Mouse (Mus musculus) stomach, embryonic 14.5 days (tissue): ENCODE measurements around the gene Slc39a8. TPM values are rescaled to one million over a fixed set of nuclear protein-coding genes. Genes with fewer than 3 reads are reported as not detected.

Experiments
- ATAC-seq: fragments of 200-750 bp; cut with Nextera tagmentation; 2 replicates; pipeline ENCODE4 v1.8.0; 2017; ENCODE audit warnings: low read depth, moderate TSS enrichment; ENCODE audit not compliant: insufficient number of reproducible peaks, insufficient read depth, low FRiP score
- H3K27ac ChIP-seq: fragments of 300-500 bp; sonication (generic); 2 replicates; pipeline ENCODE4 v1.5.1; 2014; ENCODE audit warnings: mild to moderate bottlenecking, low read length, moderate library complexity, mixed read lengths
- H3K27me3 ChIP-seq: fragments of 300-500 bp; sonication (generic); 2 replicates; pipeline ENCODE4 v1.6.1; 2014; ENCODE audit warnings: low read length, control low read depth, mixed read lengths; ENCODE audit not compliant: control insufficient read depth, insufficient read depth
- H3K36me3 ChIP-seq: fragments of 300-500 bp; sonication (generic); 2 replicates; pipeline ENCODE4 v1.6.1; 2014; ENCODE audit warnings: mild to moderate bottlenecking, control low read depth, low read length, moderate library complexity, mixed read lengths; ENCODE audit not compliant: control insufficient read depth, insufficient read depth
- H3K4me1 ChIP-seq: fragments of 300-500 bp; sonication (generic); 2 replicates; pipeline ENCODE4 v1.6.1; 2014; ENCODE audit warnings: low read length, control low read depth, mixed read lengths; ENCODE audit not compliant: control insufficient read depth, insufficient read depth
- H3K4me2 ChIP-seq: fragments of 300-500 bp; sonication (generic); replicated peaks from 2 replicates; pipeline ENCODE4 v1.6.1; 2014; ENCODE audit warnings: low read depth, low read length, control low read depth
- H3K4me3 ChIP-seq: fragments of 300-500 bp; sonication (generic); 2 replicates; pipeline ENCODE4 v1.5.1; 2014; ENCODE audit warnings: low read depth, low read length, control low read depth
- H3K9ac ChIP-seq: fragments of 300-500 bp; sonication (generic); replicated peaks from 2 replicates; pipeline ENCODE4 v1.6.1; 2014; ENCODE audit warnings: low read depth, mild to moderate bottlenecking, control low read depth, low read length, moderate library complexity, mixed read lengths
- H3K9me3 ChIP-seq: fragments of 300-500 bp; sonication (generic); 2 replicates; pipeline ENCODE4 v1.6.1; 2016; ENCODE audit warnings: low read depth, low read length, control low read depth; ENCODE audit not compliant: control insufficient read depth
- WGBS: fragments of 180-500 bp; shearing (Covaris S2); extraction: QIAGEN DNeasy Blood & Tissue Kit; methylation state at CpG from one replicate; pipeline ENCODE4 v1.1.7; 2014; 5-methylcytosine and 5-hydroxymethylcytosine counted together
- polyA plus RNA-seq: library from polyadenylated mRNA; unstranded; fragments of >200 nt; fragmentation: Nextera tagmentation; extraction: Ambion mirVana; gene quantifications from 2 replicates; pipeline ENCODE4 v1.2.1, GENCODE M21; 2014

Slc39a8 gene
- polyA plus RNA-seq, 1 experiment from 2014 or later = 7.1 TPM

- no peak for ATAC-seq
- Histone ChIP-seq H3K9me3 (no peaks in the 10 kb centered on the region), H3K36me3 (no peaks in the 10 kb centered on the region), H3K4me3 (no peak overlapping the region), H3K27ac (no peak overlapping the region), H3K27me3 (no peaks in the 10 kb centered on the region), H3K9ac (no peak overlapping the region), H3K4me2 (no peak overlapping the region), H3K4me1 (no peaks in the 10 kb centered on the region)
- 90% methylated on average over 1 of the region's 1 CpGs for WGBS
These were observed 80.7 kb downstream of the Slc39a8 start for GRCm38 (mm10) chr3:135905729-135906128.

DNA sequence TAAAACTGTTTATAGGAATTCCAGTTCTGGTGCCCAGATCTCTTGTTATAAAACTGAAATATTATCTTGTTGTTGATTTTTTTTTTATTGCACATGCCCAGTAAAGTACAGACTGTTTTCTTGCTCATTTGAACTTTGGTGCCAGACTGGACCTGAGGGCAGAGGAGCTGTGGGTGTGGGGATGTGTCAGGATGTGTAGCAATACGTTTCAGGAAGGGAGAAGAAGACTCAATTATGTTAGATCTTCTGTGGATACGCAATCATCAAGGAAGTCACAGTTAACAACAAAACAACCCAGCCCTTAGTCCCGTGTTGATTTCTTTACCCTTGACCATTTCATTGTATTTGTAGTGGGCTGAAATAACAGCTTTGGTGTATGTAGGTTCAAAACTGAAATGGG lies 81.9 kb downstream of the Slc39a8 start:
- 66% methylated on average over 3 of the region's 3 CpGs for WGBS
- Histone ChIP-seq H3K9me3 (no peaks in the 10 kb centered on the region), H3K9ac (no peak overlapping the region), H3K27ac (no peak overlapping the region), H3K36me3 (no peaks in the 10 kb centered on the region), H3K4me2 (no peak overlapping the region), H3K4me3 (no peak overlapping the region), H3K4me1 (no peaks in the 10 kb centered on the region), H3K27me3 (no peaks in the 10 kb centered on the region)
- ATAC-seq = no peak

GRCm38 (mm10) chr3:135915941-135916340 lies 90.9 kb downstream of the Slc39a8 start:
- no peak overlapping the region for H3K9ac ChIP-seq
- H3K27ac ChIP-seq = no peak overlapping the region
- H3K4me3 ChIP-seq = no peak overlapping the region
- 93% methylated on average over 4 of the region's 4 CpGs for WGBS
- H3K4me1 ChIP-seq = no peaks in the 10 kb centered on the region
- no peaks in the 10 kb centered on the region for H3K9me3 ChIP-seq
- no peaks in the 10 kb centered on the region for H3K36me3 ChIP-seq
- H3K27me3 ChIP-seq = no peaks in the 10 kb centered on the region
- no peak for ATAC-seq
- H3K4me2 ChIP-seq = no peak overlapping the region

- no peaks in the 10 kb centered on the region for H3K36me3 ChIP-seq
- WGBS = 64% methylated on average over 5 of the region's 5 CpGs
- no peak overlapping the region for H3K4me3 ChIP-seq
- no peak overlapping the region for H3K9ac ChIP-seq
- ATAC-seq = no peak
- H3K27me3 ChIP-seq = no peaks in the 10 kb centered on the region
- no peaks in the 10 kb centered on the region for H3K4me1 ChIP-seq
- no peak overlapping the region for H3K27ac ChIP-seq
- H3K9me3 ChIP-seq = no peaks in the 10 kb centered on the region
- H3K4me2 ChIP-seq = no peak overlapping the region
These were observed 93.6 kb downstream of the Slc39a8 start for GRCm38 (mm10) chr3:135918566-135919180.

DNA sequence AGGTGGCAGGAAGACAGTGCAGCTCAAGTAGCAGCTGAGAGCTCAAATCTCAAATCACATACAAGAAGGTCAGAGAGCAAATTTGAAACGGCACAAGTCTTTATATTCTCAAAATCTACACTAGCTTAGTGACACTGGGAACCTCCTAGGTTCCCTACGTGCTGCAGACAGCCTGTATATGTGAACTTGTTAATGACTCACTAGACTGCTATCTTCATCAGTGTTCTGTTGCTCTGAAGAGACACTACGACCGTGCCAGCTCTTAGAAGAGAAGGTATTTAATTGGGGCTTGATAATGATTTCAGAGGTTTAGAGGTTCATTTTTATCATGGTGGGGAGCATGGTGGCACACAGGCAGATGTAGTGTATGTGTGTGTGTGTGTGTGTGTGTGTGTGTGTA lies 94.2 kb downstream of the Slc39a8 start:
- no peak overlapping the region for H3K9ac ChIP-seq
- no peak for ATAC-seq
- H3K9me3 ChIP-seq = no peaks in the 10 kb centered on the region
- no peak overlapping the region for H3K27ac ChIP-seq
- H3K36me3 ChIP-seq = no peaks in the 10 kb centered on the region
- H3K4me3 ChIP-seq = no peak overlapping the region
- H3K4me1 ChIP-seq = no peaks in the 10 kb centered on the region
- WGBS = 62% methylated on average over 4 of the region's 4 CpGs
- no peaks in the 10 kb centered on the region for H3K27me3 ChIP-seq
- H3K4me2 ChIP-seq = no peak overlapping the region

DNA sequence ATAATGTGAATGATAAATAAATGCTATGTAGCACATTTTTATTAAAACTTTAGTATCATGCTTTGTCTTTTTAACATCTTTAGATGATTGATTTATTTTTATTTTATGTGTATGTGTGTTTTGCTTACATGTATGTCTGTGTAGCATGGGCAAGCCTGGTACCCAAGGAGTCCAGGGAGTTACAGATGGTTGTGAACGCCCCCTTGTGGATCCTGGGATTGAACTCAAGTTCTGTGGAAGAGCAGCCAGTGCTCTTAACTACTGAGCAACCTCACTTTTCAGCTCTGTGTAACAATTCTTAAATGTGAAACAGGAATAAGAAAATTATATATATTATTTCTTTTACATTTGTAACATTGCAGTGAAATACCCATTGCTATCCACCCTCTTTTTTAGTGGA lies 101.7 kb downstream of the Slc39a8 start:
- Histone ChIP-seq H3K27me3 (no peaks in the 10 kb centered on the region), H3K27ac (no peak overlapping the region), H3K9me3 (no peaks in the 10 kb centered on the region), H3K36me3 (no peaks in the 10 kb centered on the region), H3K4me2 (no peak overlapping the region), H3K4me3 (no peak overlapping the region), H3K9ac (no peak overlapping the region), H3K4me1 (no peaks in the 10 kb centered on the region)
- ATAC-seq = no peak
- WGBS = 36% methylated on average over 1 of the region's 1 CpGs

DNA sequence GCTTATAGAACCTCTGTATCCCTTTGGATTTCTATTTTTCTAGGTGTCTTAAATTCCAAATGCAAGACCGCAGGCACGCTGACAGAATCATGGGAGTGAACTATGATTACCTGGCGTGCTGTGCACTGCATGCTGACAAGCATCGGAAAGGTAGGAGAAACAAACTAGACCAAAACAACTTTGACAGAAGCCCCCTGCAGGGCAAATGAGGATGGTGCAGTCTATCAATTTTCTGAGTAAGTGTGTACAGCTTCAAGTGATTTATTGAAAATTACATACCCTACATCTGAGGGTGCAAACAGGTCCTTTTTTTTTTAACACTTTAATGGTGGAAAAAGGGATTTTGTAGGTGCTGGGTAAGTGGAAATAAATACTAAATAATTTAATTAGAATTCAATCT lies 103.1 kb downstream of the Slc39a8 start:
- Histone ChIP-seq H3K4me1 (no peaks in the 10 kb centered on the region), H3K9ac (no peak overlapping the region), H3K27ac (no peak overlapping the region), H3K4me3 (no peak overlapping the region), H3K27me3 (no peaks in the 10 kb centered on the region), H3K4me2 (no peak overlapping the region), H3K36me3 (no peaks in the 10 kb centered on the region), H3K9me3 (no peaks in the 10 kb centered on the region)
- ATAC-seq = no peak
- whole genome bisulfite sequencing = 83% methylated on average over 4 of the region's 4 CpGs

DNA sequence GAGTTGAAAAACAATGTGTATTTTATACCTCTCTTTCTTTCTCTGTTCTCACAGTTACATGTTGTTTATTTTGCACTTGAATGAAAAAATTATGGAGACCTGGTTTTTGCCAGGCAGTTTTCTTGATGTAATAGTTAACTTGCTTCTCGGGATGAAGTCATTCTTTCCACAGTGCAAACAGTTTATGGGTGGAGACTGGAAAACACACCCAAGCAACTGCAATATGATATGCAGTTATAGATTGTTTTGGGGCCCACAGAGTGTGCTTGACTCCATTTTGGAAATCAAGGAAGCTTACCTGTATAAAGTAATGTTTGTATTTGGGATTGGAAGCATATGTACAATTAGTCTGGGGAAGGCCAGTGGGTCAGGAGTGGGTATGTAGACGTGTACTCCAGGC lies 112.4 kb downstream of the Slc39a8 start:
- Histone ChIP-seq H3K4me1 (no peaks in the 10 kb centered on the region), H3K9ac (no peak overlapping the region), H3K4me3 (no peak overlapping the region), H3K27me3 (no peaks in the 10 kb centered on the region), H3K27ac (no peak overlapping the region), H3K9me3 (no peaks in the 10 kb centered on the region), H3K36me3 (no peaks in the 10 kb centered on the region), H3K4me2 (no peak overlapping the region)
- WGBS = 53% methylated on average over 2 of the region's 2 CpGs
- no peak for ATAC-seq
